In the genomic region with DNA sequence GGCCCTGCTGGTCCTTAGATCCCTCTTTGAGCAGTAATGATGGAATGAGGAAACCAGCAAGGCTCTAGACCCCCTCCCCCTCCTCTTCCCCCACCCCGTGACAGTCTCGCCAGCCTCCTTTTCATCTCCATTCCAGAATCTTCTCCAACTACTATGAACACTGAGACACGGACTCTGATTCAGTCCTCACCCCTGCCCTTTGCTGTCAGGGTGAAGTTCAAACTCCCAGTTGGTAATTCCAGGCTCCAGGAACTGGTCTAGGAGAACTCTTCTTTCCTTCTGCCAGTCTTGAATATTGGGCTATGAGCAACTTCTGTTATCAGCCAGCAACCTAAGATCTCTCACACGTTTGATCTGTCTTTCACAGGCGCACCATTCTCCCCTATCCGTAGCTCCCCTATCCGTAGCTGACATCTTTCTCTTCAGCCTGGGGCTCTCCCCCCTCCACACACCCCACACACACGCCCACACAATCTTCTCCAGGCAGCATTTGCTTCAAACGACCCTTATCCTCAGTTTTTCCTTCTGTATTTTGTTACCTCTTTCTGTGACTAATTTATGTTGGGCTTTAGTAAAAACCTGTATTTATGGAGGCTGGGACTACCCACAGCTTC, we compare ENCODE assay signal across 21 mouse cellular contexts.
A peak's percentile ranks its signal among the peaks of the same experiment; 100 is the strongest.
DNase-seq lines count a peak whose midpoint lies in the region; ATAC-seq and TF ChIP-seq lines count a peak whose summit lies in the region.
"Had no signal": no experiment of that assay in that cellular context is flagged by ENCODE, and none has a peak within 500 bp of the region (broad histone marks: within the 10 kb centered on the region; RNA-seq: fewer than 3 reads in every experiment).

No protein-coding gene starts in this region.

- no peaks in the 10 kb centered on the region for H3K4me1 ChIP-seq in intestine, embryonic 16.5 days (ENCODE audit: control insufficient read depth, insufficient read depth, low read length)
- no peaks in the 10 kb centered on the region for H3K4me1 ChIP-seq in intestine, embryonic 15.5 days (replicated peaks)
- peaks cover 8% of the 10 kb centered on the region; the same call in 1 of the 2 replicates for H3K4me1 ChIP-seq in kidney, embryonic 15.5 days
- H3K4me1 ChIP-seq in liver, embryonic 13.5 days (replicated peaks): peaks cover 27% of the 10 kb centered on the region
- H3K4me1 ChIP-seq in hindbrain, postnatal 0 days (ENCODE audit: insufficient read depth, low read length): no peaks in the 10 kb centered on the region
- H3K4me1 ChIP-seq: forebrain, embryonic 12.5 days; midbrain, embryonic 12.5 days had no signal

- TF ChIP-seq CTCF in hindbrain, postnatal 0 days (IDR thresholded peaks at IDR 0.05; ENCODE audit: low read depth): no peak

- no peaks in the 10 kb centered on the region for H3K36me3 ChIP-seq in intestine, embryonic 16.5 days (ENCODE audit: control insufficient read depth, insufficient read depth, low read length)
- H3K36me3 ChIP-seq in intestine, embryonic 15.5 days: no peaks in the 10 kb centered on the region
- H3K36me3 ChIP-seq in kidney, embryonic 15.5 days: no peaks in the 10 kb centered on the region
- H3K36me3 ChIP-seq in liver, embryonic 13.5 days: no peaks in the 10 kb centered on the region
- H3K36me3 ChIP-seq in hindbrain, postnatal 0 days (ENCODE audit: insufficient read depth, low read length): no peaks in the 10 kb centered on the region
- H3K36me3 ChIP-seq: embryonic facial prominence, embryonic 13.5 days; forebrain, embryonic 12.5 days; midbrain, embryonic 12.5 days had no signal

- no peak overlapping the region for H3K9ac ChIP-seq in intestine, embryonic 16.5 days (ENCODE audit: low read depth, low read length)
- H3K9ac ChIP-seq in intestine, embryonic 15.5 days: no peak overlapping the region
- no peak overlapping the region for H3K9ac ChIP-seq in kidney, embryonic 15.5 days
- H3K9ac ChIP-seq in liver, embryonic 13.5 days: no peak overlapping the region
- H3K9ac ChIP-seq in hindbrain, postnatal 0 days (replicated peaks; ENCODE audit: low read length): no peak overlapping the region
- H3K9ac ChIP-seq: embryonic facial prominence, embryonic 13.5 days; forebrain, embryonic 12.5 days; hindbrain, embryonic 14.5 days; midbrain, embryonic 12.5 days had no signal

- no peak overlapping the region for H3K4me2 ChIP-seq in intestine, embryonic 16.5 days (ENCODE audit: low read depth, low read length)
- H3K4me2 ChIP-seq in intestine, embryonic 15.5 days (replicated peaks): no peak overlapping the region
- no peak overlapping the region for H3K4me2 ChIP-seq in kidney, embryonic 15.5 days
- no peak overlapping the region for H3K4me2 ChIP-seq in liver, embryonic 13.5 days
- H3K4me2 ChIP-seq in hindbrain, postnatal 0 days (ENCODE audit: low read depth, low read length): no peak overlapping the region
- H3K4me2 ChIP-seq: embryonic facial prominence, embryonic 13.5 days; forebrain, embryonic 12.5 days; hindbrain, embryonic 14.5 days; midbrain, embryonic 12.5 days had no signal

- ATAC-seq in intestine, embryonic 16.5 days: 0 out of 2 replicates have a peak, but pooled peaks have one; percentile 45
- ATAC-seq in intestine, embryonic 15.5 days: no peak
- ATAC-seq in kidney, embryonic 15.5 days (replicated peaks; ENCODE audit: low FRiP score): no peak
- peak; percentile 78 for ATAC-seq in liver, embryonic 13.5 days (ENCODE audit: low read depth)
- ATAC-seq in hindbrain, postnatal 0 days: no peak

- peak; percentile 42 to 54 for DNase-seq in kidney, postnatal 36 days
- peak; percentile 25 for DNase-seq in liver, embryonic 13.5 days
- DNase-seq in hindbrain, postnatal 0 days (ENCODE audit: low spot score): no peak
- no peak for DNase-seq in urinary bladder, postnatal 10 days (ENCODE audit: low spot score)
- DNase-seq: adrenal gland, postnatal 14 days; cerebellum, adult 2 months; cerebellum, postnatal 25 days; embryo, embryonic 11 days; gastrocnemius, postnatal 36 days; lung, adult 18-20 months; lung, postnatal 10 days; thymus, postnatal 25 days had no signal

- H3K27ac ChIP-seq in intestine, embryonic 16.5 days (ENCODE audit: low read length): no peak overlapping the region
- no peak overlapping the region for H3K27ac ChIP-seq in intestine, embryonic 15.5 days
- H3K27ac ChIP-seq in kidney, embryonic 15.5 days: no peak overlapping the region
- no peak overlapping the region for H3K27ac ChIP-seq in liver, embryonic 13.5 days
- H3K27ac ChIP-seq in hindbrain, postnatal 0 days: no peak overlapping the region
- H3K27ac ChIP-seq: embryonic facial prominence, embryonic 13.5 days; forebrain, embryonic 12.5 days; hindbrain, embryonic 14.5 days; layer of hippocampus, adult 2 months; midbrain, embryonic 12.5 days had no signal

- no peaks in the 10 kb centered on the region for H3K27me3 ChIP-seq in intestine, embryonic 16.5 days (replicated peaks; ENCODE audit: control insufficient read depth, insufficient read depth, low read length)
- no peaks in the 10 kb centered on the region for H3K27me3 ChIP-seq in intestine, embryonic 15.5 days (replicated peaks)
- H3K27me3 ChIP-seq in kidney, embryonic 15.5 days: no peaks in the 10 kb centered on the region
- H3K27me3 ChIP-seq in liver, embryonic 13.5 days: no peaks in the 10 kb centered on the region
- H3K27me3 ChIP-seq in hindbrain, postnatal 0 days (ENCODE audit: insufficient read depth, low read length): no peaks in the 10 kb centered on the region
- H3K27me3 ChIP-seq: embryonic facial prominence, embryonic 13.5 days; forebrain, embryonic 12.5 days; midbrain, embryonic 12.5 days had no signal

- no peaks in the 10 kb centered on the region for H3K9me3 ChIP-seq in intestine, embryonic 16.5 days (ENCODE audit: control insufficient read depth, low read length)
- H3K9me3 ChIP-seq in intestine, embryonic 15.5 days: no peaks in the 10 kb centered on the region
- no peaks in the 10 kb centered on the region for H3K9me3 ChIP-seq in kidney, embryonic 15.5 days (replicated peaks)
- H3K9me3 ChIP-seq in liver, embryonic 13.5 days (replicated peaks): no peaks in the 10 kb centered on the region
- no peaks in the 10 kb centered on the region for H3K9me3 ChIP-seq in hindbrain, postnatal 0 days (ENCODE audit: low read length)
- H3K9me3 ChIP-seq: embryonic facial prominence, embryonic 13.5 days; forebrain, embryonic 12.5 days; midbrain, embryonic 12.5 days had no signal

- WGBS in intestine, embryonic 16.5 days: 52% methylated on average over 9 of the region's 9 CpGs
- 44% methylated on average over 9 of the region's 9 CpGs for WGBS in intestine, embryonic 15.5 days
- WGBS in kidney, embryonic 15.5 days: 24% methylated on average over 9 of the region's 9 CpGs
- WGBS in liver, embryonic 13.5 days (ENCODE audit: insufficient replicate concordance): 29% methylated on average over 9 of the region's 9 CpGs
- WGBS in hindbrain, postnatal 0 days: 70% methylated on average over 9 of the region's 9 CpGs

- H3K4me3 ChIP-seq in intestine, embryonic 16.5 days (ENCODE audit: low read length): no peak overlapping the region
- H3K4me3 ChIP-seq in intestine, embryonic 15.5 days (replicated peaks): no peak overlapping the region
- no peak overlapping the region for H3K4me3 ChIP-seq in kidney, embryonic 15.5 days (replicated peaks)
- no peak overlapping the region for H3K4me3 ChIP-seq in liver, embryonic 13.5 days (replicated peaks)
- no peak overlapping the region for H3K4me3 ChIP-seq in hindbrain, postnatal 0 days (ENCODE audit: low read length)
- H3K4me3 ChIP-seq: embryonic facial prominence, embryonic 13.5 days; erythroblast, embryonic 14.5 days; forebrain, embryonic 12.5 days; layer of hippocampus, adult 2 months; midbrain, embryonic 12.5 days had no signal

Comparison
In these comparisons a context has a peak if more than half of its experiments do, and no peak if none do; other contexts are left out.
1. ATAC-seq: peak in intestine, embryonic 16.5 days (single experiment) and liver, embryonic 13.5 days (single experiment); none in intestine, embryonic 15.5 days (single experiment), kidney, embryonic 15.5 days (single experiment) and hindbrain, postnatal 0 days (single experiment).
2. DNase-seq: peak in kidney, postnatal 36 days (2 of 2) and liver, embryonic 13.5 days (single experiment); none in hindbrain, postnatal 0 days (single experiment) and urinary bladder, postnatal 10 days (single experiment).